Mouse (Mus musculus): ENCODE data around the gene Bcam. TPM values are rescaled to one million over a fixed set of nuclear protein-coding genes. Genes with fewer than 3 reads are reported as not detected.

Gene Bcam
- total and polyA plus RNA-seq, 3 experiments: 2.6 to 8.1 TPM; not detected in 1

- no peak for DNase-seq (ENCODE audit: low read depth, low spot score)
- Histone ChIP-seq H3K4me3 (ENCODE audit: control insufficient read depth in 1 of 2, insufficient read depth in 1 of 2, low read depth in 2 of 2, low read length in 2 of 2) (no peak overlapping the region), H3K27me3 (ENCODE audit: control insufficient read depth in 1 of 2, insufficient read depth in 2 of 2, low read length in 2 of 2) (no peaks in the 10 kb centered on the region), H3K4me1 (ENCODE audit: control insufficient read depth in 1 of 2, insufficient read depth in 2 of 2, low read length in 2 of 2) (peaks cover 7 to 13% of the 10 kb centered on the region in 2 experiments; a peak in 3 of 4 replicates), H3K79me2 (ENCODE audit: control insufficient read depth, insufficient read depth, low read length, poor library complexity) (no peaks in the 10 kb centered on the region), H3K9ac (ENCODE audit: control insufficient read depth, low read depth, low read length, poor library complexity, severe bottlenecking) (no peak overlapping the region), H3K27ac (ENCODE audit: control insufficient read depth, low read depth, low read length) (no peak overlapping the region), H3K9me3 (replicated peaks; ENCODE audit: insufficient read depth, low read length) (no peaks in the 10 kb centered on the region), H3K36me3 (ENCODE audit: control insufficient read depth in 1 of 2, insufficient read depth in 2 of 2, low read length in 2 of 2) (peaks cover 0 to 9% of the 10 kb centered on the region in 2 experiments; a peak in 2 of 4 replicates)
- TF ChIP-seq BHLHE40 (IDR thresholded peaks at IDR 0.05; ENCODE audit: borderline replicate concordance, low read depth, low read length) (no peak), USF1 (IDR thresholded peaks at IDR 0.05; ENCODE audit: low read depth, low read length) (no peak), GATA1 (IDR thresholded peaks at IDR 0.05; ENCODE audit: low read depth, low read length) (no peak), ZKSCAN1 (IDR thresholded peaks at IDR 0.05; ENCODE audit: low read depth, low read length) (no peak), MXI1 (IDR thresholded peaks at IDR 0.05; ENCODE audit: low read depth, low read length) (no peak), MYB (IDR thresholded peaks at IDR 0.05; ENCODE audit: low read depth, low read length) (no peak)
These were observed 28.3 kb downstream of the Bcam start for GRCm38 (mm10) chr7:19742468-19742867.

- Histone ChIP-seq H3K27me3 (ENCODE audit: control insufficient read depth in 1 of 2, insufficient read depth in 2 of 2, low read length in 2 of 2) (no peaks in the 10 kb centered on the region), H3K9ac (ENCODE audit: control insufficient read depth, low read depth, low read length, poor library complexity, severe bottlenecking) (no peak overlapping the region), H3K79me2 (ENCODE audit: control insufficient read depth, insufficient read depth, low read length, poor library complexity) (no peaks in the 10 kb centered on the region), H3K36me3 (ENCODE audit: control insufficient read depth in 1 of 2, insufficient read depth in 2 of 2, low read length in 2 of 2) (peaks cover 0 to 8% of the 10 kb centered on the region in 2 experiments; a peak in 2 of 4 replicates), H3K4me1 (ENCODE audit: control insufficient read depth in 1 of 2, insufficient read depth in 2 of 2, low read length in 2 of 2) (peaks cover 6 to 13% of the 10 kb centered on the region in 2 experiments; a peak in 3 of 4 replicates), H3K4me3 (ENCODE audit: control insufficient read depth in 1 of 2, insufficient read depth in 1 of 2, low read depth in 2 of 2, low read length in 2 of 2) (no peak overlapping the region), H3K27ac (ENCODE audit: control insufficient read depth, low read depth, low read length) (no peak overlapping the region), H3K9me3 (replicated peaks; ENCODE audit: insufficient read depth, low read length) (no peaks in the 10 kb centered on the region)
- no peak for DNase-seq (ENCODE audit: low read depth, low spot score)
- TF ChIP-seq POLR2A (IDR thresholded peaks at IDR 0.05; ENCODE audit: control insufficient read depth in 1 of 2, insufficient read depth in 1 of 2, low read depth in 1 of 2, low read length in 2 of 2, poor library complexity in 1 of 2) (no peak), GABPA (IDR thresholded peaks at IDR 0.05; ENCODE audit: low read depth, low read length) (no peak), GATA1 (IDR thresholded peaks at IDR 0.05; ENCODE audit: low read depth, low read length) (no peak), ETS1 (IDR thresholded peaks at IDR 0.05; ENCODE audit: low read depth, low read length) (no peak), USF2 (IDR thresholded peaks at IDR 0.05; ENCODE audit: borderline replicate concordance in 1 of 2, insufficient read depth in 1 of 2, low read depth in 1 of 2, low read length in 2 of 2) (no peak)
These were observed 29.3 kb downstream of the Bcam start for GRCm38 (mm10) chr7:19741329-19742031.

DNA sequence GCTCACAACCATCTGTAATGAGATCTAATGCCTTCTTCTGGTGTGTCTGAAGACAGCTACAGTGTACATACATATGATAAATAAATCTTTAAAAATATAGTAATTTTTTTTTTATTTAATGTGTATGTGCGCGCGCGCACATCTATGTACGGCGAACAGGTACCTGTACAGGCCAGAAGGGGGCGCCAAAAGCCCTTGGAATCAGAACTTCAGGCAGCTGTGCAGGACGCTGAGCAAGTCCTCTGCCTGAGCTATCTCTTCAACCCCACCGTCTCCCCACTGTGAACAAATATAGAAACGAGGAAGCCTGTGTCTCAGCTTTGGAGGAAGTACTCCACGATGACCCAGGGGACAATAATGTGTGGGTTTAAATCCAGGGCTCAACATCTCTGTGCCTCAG, 30.5 kb downstream of the Bcam start:
- peaks cover 0 to 12% of the 10 kb centered on the region in 2 experiments; a peak in 2 of 4 replicates for H3K36me3 ChIP-seq (ENCODE audit: control insufficient read depth in 1 of 2, insufficient read depth in 2 of 2, low read length in 2 of 2)
- H3K9ac ChIP-seq (ENCODE audit: control insufficient read depth, low read depth, low read length, poor library complexity, severe bottlenecking): no peak overlapping the region
- H3K27me3 ChIP-seq (ENCODE audit: control insufficient read depth in 1 of 2, insufficient read depth in 2 of 2, low read length in 2 of 2): no peaks in the 10 kb centered on the region
- no peaks in the 10 kb centered on the region for H3K79me2 ChIP-seq (ENCODE audit: control insufficient read depth, insufficient read depth, low read length, poor library complexity)
- no peak overlapping the region for H3K27ac ChIP-seq (ENCODE audit: control insufficient read depth, low read depth, low read length)
- H3K4me3 ChIP-seq (ENCODE audit: control insufficient read depth in 1 of 2, insufficient read depth in 1 of 2, low read depth in 2 of 2, low read length in 2 of 2): no peak overlapping the region
- H3K9me3 ChIP-seq (replicated peaks; ENCODE audit: insufficient read depth, low read length): no peaks in the 10 kb centered on the region
- DNase-seq (ENCODE audit: low read depth, low spot score): peak; percentile 59
- peaks cover 11 to 21% of the 10 kb centered on the region in 2 experiments for H3K4me1 ChIP-seq (ENCODE audit: control insufficient read depth in 1 of 2, insufficient read depth in 2 of 2, low read length in 2 of 2)
- TF ChIP-seq CTCF (IDR thresholded peaks at IDR 0.05 in 2 of 3, conservative IDR thresholded peaks at IDR 0.05 in 1 of 3; ENCODE audit: control insufficient read depth in 1 of 3, insufficient read depth in 1 of 3, low read depth in 2 of 3, low read length in 3 of 3, poor library complexity in 1 of 3, severe bottlenecking in 1 of 3) (peak in 2 of 3 experiments; percentile 40 to 62; a peak in 5 of 6 replicates), ELF1 (IDR thresholded peaks at IDR 0.05; ENCODE audit: low read depth, low read length) (no peak), SMC3 (IDR thresholded peaks at IDR 0.05; ENCODE audit: low read depth, low read length) (0 out of 2 replicates have a peak, but pooled peaks have one; percentile 2), RAD21 (IDR thresholded peaks at IDR 0.05; ENCODE audit: low read depth, low read length) (peak; percentile 18)
